Mouse (Mus musculus): ENCODE data around the gene Topors.

DNA sequence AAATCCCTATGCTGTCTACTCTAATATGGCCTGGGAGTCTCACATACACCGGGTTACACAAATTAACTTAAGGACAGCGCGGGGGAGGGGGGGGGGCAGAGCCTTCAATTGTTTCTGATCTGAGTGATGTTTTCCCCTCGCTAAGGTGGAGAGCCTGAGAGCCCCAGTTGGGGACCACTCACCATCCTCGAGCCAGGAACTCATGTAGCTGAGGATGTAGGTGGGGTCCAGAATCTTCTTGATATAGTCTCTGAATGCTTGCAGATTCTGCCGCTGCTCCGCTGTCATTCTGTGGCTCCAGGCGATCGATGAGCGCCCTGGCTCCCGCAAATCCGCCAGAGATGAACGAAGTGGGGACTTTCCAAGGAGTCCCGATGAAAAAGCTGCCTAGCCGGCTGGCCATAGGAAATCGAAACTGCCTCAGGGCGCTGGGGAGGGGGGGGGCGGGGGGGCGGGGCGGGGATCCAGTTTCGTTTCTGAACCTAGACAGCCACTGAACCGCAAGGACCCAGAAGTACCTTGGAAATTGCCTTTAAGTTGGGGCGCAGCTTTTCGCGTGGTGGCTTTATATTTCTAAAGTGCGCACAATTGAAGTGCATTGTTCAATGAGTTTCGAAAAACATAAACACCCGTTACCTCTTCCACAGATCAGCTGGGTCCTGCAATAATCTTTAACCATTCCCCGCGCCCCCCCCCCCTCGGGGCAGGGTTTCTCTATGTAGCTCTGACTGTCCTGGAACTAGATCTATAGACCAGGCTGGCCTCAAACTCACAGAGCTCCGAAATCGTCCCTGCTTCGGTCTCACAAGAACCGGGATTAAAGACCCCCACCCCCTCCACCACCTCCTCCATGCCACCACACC is 30.0 kb downstream of the Topors start, which contains the start of gene Ddx58:
- no peak for TF ChIP-seq POLR2A (IDR thresholded peaks at IDR 0.05; ENCODE audit: insufficient read length, low read depth)
- TF ChIP-seq USF1 (IDR thresholded peaks at IDR 0.05; ENCODE audit: low read depth) = no peak
